Mouse (Mus musculus) kidney, adult 8-10 months (tissue): Measurements from ENCODE around the gene Mapk8ip3.

Experiments used
- DNase-seq, 2 experiments: peaks; one replicate each; pipeline ENCODE4 v3.0.0; 2022

Mapk8ip3 gene

GRCm38 (mm10) chr17:24900014-24900413, 36.8 kb downstream of the Mapk8ip3 start:
- no peak for DNase-seq

GRCm38 (mm10) chr17:24899153-24899552, 37.6 kb downstream of the Mapk8ip3 start:
- DNase-seq: peak in 1 of 2 experiments; percentile 9

GRCm38 (mm10) chr17:24898041-24898854, 38.5 kb downstream of the Mapk8ip3 start:
- peak in 1 of 2 experiments; percentile 4 for DNase-seq

- DNase-seq: peak in 1 of 2 experiments; percentile 8
Measured at GRCm38 (mm10) chr17:24897600-24897999, 39.2 kb downstream of the Mapk8ip3 start.

- no peak for DNase-seq
Measured at GRCm38 (mm10) chr17:24896993-24897269, 39.8 kb downstream of the Mapk8ip3 start.

GRCm38 (mm10) chr17:24896241-24896992, 40.4 kb downstream of the Mapk8ip3 start, which contains the start of gene Nme3:
TSS of gene Nme3 (plus strand) at chr17:24896500.
- DNase-seq: peak; percentile 74 to 84

- no peak for DNase-seq
Measured at GRCm38 (mm10) chr17:24895571-24896240, 41.1 kb downstream of the Mapk8ip3 start.

GRCm38 (mm10) chr17:24894995-24895547, 41.7 kb downstream of the Mapk8ip3 start, which contains the start of the genes Eme2 and Mrps34:
TSS of gene Eme2 (minus strand) at chr17:24895087.
TSS of gene Mrps34 (plus strand) at chr17:24895116.
- peak; percentile 81 to 86 for DNase-seq

GRCm38 (mm10) chr17:24894061-24894994, 42.4 kb downstream of the Mapk8ip3 start:
- no peak for DNase-seq

GRCm38 (mm10) chr17:24893276-24893675, 43.5 kb downstream of the Mapk8ip3 start:
- DNase-seq: no peak

GRCm38 (mm10) chr17:24892785-24893184, 44.0 kb downstream of the Mapk8ip3 start:
- no peak for DNase-seq

GRCm38 (mm10) chr17:24891321-24891720, 45.5 kb downstream of the Mapk8ip3 start:
- no peak for DNase-seq

GRCm38 (mm10) chr17:24890151-24891092, 46.4 kb downstream of the Mapk8ip3 start:
- no peak for DNase-seq

GRCm38 (mm10) chr17:24888862-24889261, 47.9 kb downstream of the Mapk8ip3 start:
- DNase-seq: no peak

GRCm38 (mm10) chr17:24887291-24888080, 49.3 kb downstream of the Mapk8ip3 start:
- DNase-seq: no peak

- no peak for DNase-seq
Measured at GRCm38 (mm10) chr17:24886932-24887271, 49.9 kb downstream of the Mapk8ip3 start.

- DNase-seq: peak; percentile 99
Measured at GRCm38 (mm10) chr17:24886134-24886931, 50.4 kb downstream of the Mapk8ip3 start, which contains the start of the genes Nubp2 and Spsb3. TSS of gene Nubp2 (minus strand) at chr17:24886349. TSS of gene Spsb3 (plus strand) at chr17:24886643.

GRCm38 (mm10) chr17:24885356-24886133, 51.2 kb downstream of the Mapk8ip3 start:
- DNase-seq: no peak
